Mouse (Mus musculus) bone marrow, adult 2 months (tissue): ENCODE measurements around the gene Hspb9.

Experiments used
- CTCF ChIP-seq: fragments of 200-500 bp; IDR thresholded peaks from 2 replicates; pipeline ENCODE4 v1.5.1; 2011; ENCODE audit warnings: low read length, control low read depth; ENCODE audit not compliant: control insufficient read depth, insufficient read depth
- POLR2A ChIP-seq: fragments of 200-500 bp; IDR thresholded peaks from 2 replicates; pipeline ENCODE4 v1.6.1; 2011; ENCODE audit warnings: low read depth, mild to moderate bottlenecking, control low read depth, low read length, borderline replicate concordance; ENCODE audit not compliant: control insufficient read depth

DNA sequence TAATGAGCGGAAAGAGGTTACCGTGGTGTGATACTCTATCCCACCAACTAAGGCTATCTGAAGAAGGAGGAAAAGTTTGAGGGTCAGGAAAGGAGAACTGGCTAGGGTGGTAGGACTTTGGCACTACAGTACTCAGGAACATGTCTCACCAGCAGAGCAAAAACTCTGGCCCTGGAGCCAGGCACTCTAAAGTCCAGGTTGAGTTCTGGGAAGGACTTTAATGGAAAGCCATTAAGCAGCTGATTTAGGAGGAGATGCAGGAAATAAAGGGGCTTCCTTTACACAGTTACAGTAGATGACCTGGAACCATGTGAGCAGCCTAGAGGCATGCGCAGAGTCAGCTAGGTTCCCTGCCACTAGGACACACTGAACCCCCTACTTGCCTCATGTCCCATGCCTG, 13.6 kb downstream of the Hspb9 start:
- no peak for TF ChIP-seq CTCF
- no peak for TF ChIP-seq POLR2A
